Mouse (Mus musculus) G1E (cell line): ENCODE data around the gene Maml3.

Experiments
- CTCF ChIP-seq: IDR thresholded peaks from 2 replicates; pipeline ENCODE4 v1.5.1; 2012; ENCODE audit warnings: low read depth, low read length, inconsistent platforms, mixed read lengths
- GATA1 ChIP-seq: IDR thresholded peaks from 2 replicates; pipeline ENCODE4 v1.6.1; 2012; ENCODE audit warnings: borderline replicate concordance, low read length, inconsistent platforms, mixed read lengths
- GATA2 ChIP-seq: IDR thresholded peaks from 2 replicates; pipeline ENCODE4 v1.6.1; 2012; ENCODE audit warnings: low read depth, low read length, inconsistent platforms, borderline replicate concordance
- TAL1 ChIP-seq: conservative IDR thresholded peaks from 2 replicates; pipeline ENCODE4 v1.6.1; 2012; ENCODE audit warnings: low read depth, low read length, inconsistent platforms, mixed read lengths

GRCm38 (mm10) chr3:51939864-51940263, 165.0 kb downstream of the Maml3 start:
- TF ChIP-seq CTCF = no peak
- TF ChIP-seq TAL1 = no peak
- TF ChIP-seq GATA2 = no peak
- TF ChIP-seq GATA1 = no peak
